Mouse (Mus musculus): ENCODE data around the gene Areg.

DNA sequence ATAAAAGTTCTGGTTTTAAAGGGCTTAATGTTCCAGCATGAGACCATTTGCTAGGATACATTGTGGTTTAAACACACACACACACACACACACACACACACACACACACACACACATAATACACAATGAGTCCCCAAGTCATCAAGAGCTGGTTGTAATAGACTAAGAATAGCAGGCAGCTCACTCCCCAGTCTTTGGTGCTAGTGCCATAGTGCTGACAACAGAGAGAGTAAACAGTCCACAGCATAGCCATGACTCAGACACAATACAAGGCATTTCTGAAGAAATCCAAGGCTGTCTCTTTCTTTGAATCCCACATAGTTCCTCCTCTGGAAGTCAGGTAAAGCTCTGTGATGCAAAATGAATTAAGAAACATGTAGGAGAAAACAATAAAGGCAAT lies 20.8 kb upstream of the Areg start:
- TF ChIP-seq CTCF (IDR thresholded peaks at IDR 0.05) (no peak), EP300 (IDR thresholded peaks at IDR 0.05) (no peak)

All from lung, postnatal 0 days (tissue).